ENCODE assay signal across 22 mouse cellular contexts in genomic region chr6:114404774-114405468, GRCm38 (mm10). TPM values are rescaled to one million over a fixed set of nuclear protein-coding genes. Genes with fewer than 3 reads are reported as not detected.
DNase-seq lines count a peak whose midpoint lies in the region; ATAC-seq and TF ChIP-seq lines count a peak whose summit lies in the region.
"Had no signal": no experiment of that assay in that cellular context is flagged by ENCODE, and none has a peak within 500 bp of the region (broad histone marks: within the 10 kb centered on the region; RNA-seq: fewer than 3 reads in every experiment).

No protein-coding gene starts in this region.

- H3K4me1 ChIP-seq in hindbrain, embryonic 16.5 days (ENCODE audit: control insufficient read depth, insufficient read depth, low read depth, low read length): peaks cover 3% of the 10 kb centered on the region; the same call in 1 of the 2 replicates
- H3K4me1 ChIP-seq in hindbrain, embryonic 14.5 days (replicated peaks; ENCODE audit: control insufficient read depth, insufficient read depth, low read length): no peaks in the 10 kb centered on the region
- peaks cover 30% of the 10 kb centered on the region for H3K4me1 ChIP-seq in bone marrow macrophage, adult 2 months (ENCODE audit: control insufficient read depth, insufficient read depth, low read length)
- H3K4me1 ChIP-seq: liver, embryonic 15.5 days; megakaryocyte, embryonic 14.5 days had no signal

- ATAC-seq in hindbrain, embryonic 16.5 days: peak; percentile 29; the same call in 1 of the 2 replicates
- no peak for ATAC-seq in hindbrain, embryonic 14.5 days (ENCODE audit: low FRiP score)
- ATAC-seq: forebrain, embryonic 13.5 days; midbrain, embryonic 13.5 days had no signal

- H3K27ac ChIP-seq in hindbrain, embryonic 16.5 days (ENCODE audit: low read depth, low read length): no peak overlapping the region
- H3K27ac ChIP-seq in hindbrain, embryonic 14.5 days: no peak overlapping the region
- H3K27ac ChIP-seq in bone marrow macrophage, adult 2 months (ENCODE audit: insufficient read depth, low read depth, low read length): peak overlapping the region; percentile 38
- H3K27ac ChIP-seq: forebrain, embryonic 13.5 days; liver, embryonic 15.5 days; lung, embryonic 15.5 days; midbrain, embryonic 13.5 days; neural tube, embryonic 13.5 days had no signal

- intact Hi-C loops in left cerebral cortex, postnatal 14 days (cut with DNase I): no loop called here

- peak; percentile 12 for DNase-seq in cerebellum, adult 11-12 months
- no peak for DNase-seq in cerebellum, adult 8-10 months
- no peak for DNase-seq in hindbrain, embryonic 14.5 days (ENCODE audit: low spot score)
- DNase-seq in left cerebral cortex, postnatal 14 days (ENCODE audit: low spot score in 2 of 2): peak; percentile 37 to 68
- no peak for DNase-seq in left cerebral cortex, adult 18-20 months (ENCODE audit: low spot score in 2 of 2)
- no peak for DNase-seq in ovary, adult 18-20 months (ENCODE audit: low spot score)
- DNase-seq: cerebellum, postnatal 25 days; kidney, adult 8-10 months; liver; right cerebral cortex, adult 18-20 months; spleen, adult 18-20 months had no signal

- TF ChIP-seq POLR2A in bone marrow macrophage, adult 2 months (IDR thresholded peaks at IDR 0.05; ENCODE audit: borderline replicate concordance, low read depth, low read length): no peak

- H3K36me3 ChIP-seq in hindbrain, embryonic 16.5 days (ENCODE audit: control insufficient read depth, insufficient read depth, low read length): no peaks in the 10 kb centered on the region
- H3K36me3 ChIP-seq in hindbrain, embryonic 14.5 days (replicated peaks; ENCODE audit: control insufficient read depth, insufficient read depth): no peaks in the 10 kb centered on the region
- H3K36me3 ChIP-seq: liver, embryonic 15.5 days; lung, embryonic 15.5 days; midbrain, embryonic 13.5 days; neural tube, embryonic 13.5 days had no signal

- no peaks in the 10 kb centered on the region for H3K9me3 ChIP-seq in hindbrain, embryonic 16.5 days (ENCODE audit: control insufficient read depth, low read length)
- no peaks in the 10 kb centered on the region for H3K9me3 ChIP-seq in hindbrain, embryonic 14.5 days (ENCODE audit: control insufficient read depth, low read length)
- H3K9me3 ChIP-seq: forebrain, embryonic 13.5 days; liver, embryonic 15.5 days; megakaryocyte, embryonic 14.5 days; midbrain, embryonic 13.5 days; neural tube, embryonic 13.5 days had no signal

- no peak overlapping the region for H3K4me2 ChIP-seq in hindbrain, embryonic 16.5 days (ENCODE audit: low read length)
- H3K4me2 ChIP-seq in hindbrain, embryonic 14.5 days (replicated peaks): no peak overlapping the region
- H3K4me2 ChIP-seq: forebrain, embryonic 13.5 days; heart, embryonic 11.5 days; liver, embryonic 15.5 days; lung, embryonic 15.5 days; midbrain, embryonic 13.5 days; neural tube, embryonic 13.5 days had no signal

- no peak for TF ChIP-seq CTCF in bone marrow macrophage, adult 2 months (IDR thresholded peaks at IDR 0.05; ENCODE audit: low read depth, low read length)

- no peak overlapping the region for H3K9ac ChIP-seq in hindbrain, embryonic 16.5 days (ENCODE audit: low read depth, low read length)
- no peak overlapping the region for H3K9ac ChIP-seq in hindbrain, embryonic 14.5 days
- H3K9ac ChIP-seq: forebrain, embryonic 13.5 days; liver, embryonic 15.5 days; lung, embryonic 15.5 days; midbrain, embryonic 13.5 days; neural tube, embryonic 13.5 days had no signal

- no peaks in the 10 kb centered on the region; the same call in 1 of the 2 replicates for H3K27me3 ChIP-seq in hindbrain, embryonic 16.5 days (replicated peaks; ENCODE audit: control insufficient read depth, insufficient read depth, low read length)
- H3K27me3 ChIP-seq in hindbrain, embryonic 14.5 days (ENCODE audit: control insufficient read depth, insufficient read depth, low read length): 0 out of 2 replicates have a peak, but pooled peaks cover under 1% of the 10 kb centered on the region

- 64% methylated on average over 7 of the region's 7 CpGs for WGBS in hindbrain, embryonic 16.5 days
- 73% methylated on average over 7 of the region's 7 CpGs for WGBS in hindbrain, embryonic 14.5 days

- no peak overlapping the region for H3K4me3 ChIP-seq in hindbrain, embryonic 16.5 days (ENCODE audit: low read length)
- H3K4me3 ChIP-seq in hindbrain, embryonic 14.5 days (replicated peaks; ENCODE audit: low read length): no peak overlapping the region
- H3K4me3 ChIP-seq in bone marrow macrophage, adult 2 months (ENCODE audit: insufficient read depth, low read length): no peak overlapping the region
- H3K4me3 ChIP-seq: forebrain, embryonic 13.5 days; liver, embryonic 15.5 days; lung, embryonic 15.5 days; megakaryocyte, embryonic 14.5 days; midbrain, embryonic 13.5 days; neural tube, embryonic 13.5 days had no signal

RNA-seq across cellular contexts. Expression of gene Hrh1, which starts 7.2 kb away (rescaled TPM):
- 1.5 and 1.9 TPM in 2 replicates for polyA plus RNA-seq in hindbrain, embryonic 16.5 days (2015; fragmentation: Nextera tagmentation; extraction: Ambion mirVana)
- 0.47 and 0.85 TPM in 2 replicates for polyA plus RNA-seq in hindbrain, embryonic 14.5 days (2014; fragmentation: Nextera tagmentation; extraction: Ambion mirVana)
- 10 to 100 TPM; 17.9 to 18.5 TPM for total RNA-seq in left cerebral cortex, postnatal 14 days (2021)
- 10 to 100 TPM; 25.9 to 32.0 TPM for total RNA-seq in left cerebral cortex, adult 18-20 months (2021)
- polyA plus RNA-seq in bone marrow macrophage, adult 2 months (2012; ENCODE audit: insufficient read depth, insufficient read length, missing spikeins): 0.66 and 0.76 TPM in 2 replicates
- polyA plus RNA-seq: embryonic facial prominence, embryonic 14.5 days; heart, embryonic 11.5 days; heart, postnatal 0 days had no signal

Comparison
In these comparisons a context has a peak if more than half of its experiments do, and no peak if none do; other contexts are left out.
1. DNase-seq: peak in cerebellum, adult 11-12 months (single experiment) and left cerebral cortex, postnatal 14 days (2 of 2); none in cerebellum, adult 8-10 months (single experiment), hindbrain, embryonic 14.5 days (single experiment), left cerebral cortex, adult 18-20 months (0 of 2) and ovary, adult 18-20 months (single experiment).